Mouse (Mus musculus): ENCODE measurements around the gene Gm20458. TPM values are rescaled to one million over a fixed set of nuclear protein-coding genes. Genes with fewer than 3 reads are reported as not detected.

Gene Gm20458
- total RNA-seq (2021): 10 to 100 TPM in 1 of 2 experiments, 1 to 10 TPM in 1; 3.7 to 11.1 TPM
- long read RNA-seq, experiment 1: 0 reads
- long read RNA-seq, experiment 2, partial matches to known transcripts: 0 of 1 reads
- long read RNA-seq, experiment 2, other reads (novel, unspliced or antisense): 1 of 1 reads

GRCm38 (mm10) chr2:164460745-164461551 is at the start of gene Gm20458:
Gm20458 (plus strand) TSS chr2:164460967.
- DNase-seq: peak; percentile 98 to 99

GRCm38 (mm10) chr2:164414167-164414566 is 46.6 kb upstream of the Gm20458 start:
- DNase-seq: no peak

GRCm38 (mm10) chr2:164414581-164414980 is 46.2 kb upstream of the Gm20458 start:
- DNase-seq: no peak

- peak in 1 of 2 experiments; percentile 65 for DNase-seq
Measured at GRCm38 (mm10) chr2:164417198-164417597, 43.6 kb upstream of the Gm20458 start.

- no peak for DNase-seq
Measured at GRCm38 (mm10) chr2:164418308-164418875, 42.4 kb upstream of the Gm20458 start.

GRCm38 (mm10) chr2:164419489-164419888 is 41.3 kb upstream of the Gm20458 start:
- DNase-seq: no peak

- no peak for DNase-seq
Measured at GRCm38 (mm10) chr2:164421306-164421705, 39.5 kb upstream of the Gm20458 start.

- DNase-seq: no peak
Measured at GRCm38 (mm10) chr2:164421979-164422378, 38.8 kb upstream of the Gm20458 start.

GRCm38 (mm10) chr2:164422675-164423393 is 37.9 kb upstream of the Gm20458 start:
- DNase-seq: no peak

- DNase-seq: no peak
Measured at GRCm38 (mm10) chr2:164423464-164423863, 37.3 kb upstream of the Gm20458 start.

- no peak for DNase-seq
Measured at GRCm38 (mm10) chr2:164424406-164424805, 36.4 kb upstream of the Gm20458 start.

- DNase-seq: no peak
Measured at GRCm38 (mm10) chr2:164425401-164425800, 35.4 kb upstream of the Gm20458 start.

GRCm38 (mm10) chr2:164426121-164426520 is 34.6 kb upstream of the Gm20458 start:
- no peak for DNase-seq

GRCm38 (mm10) chr2:164426952-164427351 is 33.8 kb upstream of the Gm20458 start:
- no peak for DNase-seq

GRCm38 (mm10) chr2:164428451-164428850 is 32.3 kb upstream of the Gm20458 start:
- DNase-seq: no peak

GRCm38 (mm10) chr2:164429881-164430615 is 30.7 kb upstream of the Gm20458 start:
- no peak for DNase-seq

GRCm38 (mm10) chr2:164430697-164431096 is 30.1 kb upstream of the Gm20458 start:
- no peak for DNase-seq

- peak; percentile 22 to 42 for DNase-seq
Measured at GRCm38 (mm10) chr2:164431676-164432465, 28.9 kb upstream of the Gm20458 start.

- DNase-seq: peak; percentile 39 to 45
Measured at GRCm38 (mm10) chr2:164432541-164433191, 28.1 kb upstream of the Gm20458 start.

GRCm38 (mm10) chr2:164433278-164433895 is 27.4 kb upstream of the Gm20458 start:
- no peak for DNase-seq

Data from heart, adult 18-20 months (tissue).